Mouse (Mus musculus): ENCODE measurements at regions not wholly inside any gene's neighbourhood (a gene's known extent, or its start where the extent isn't known, plus 50 kb on each side); places are given as distances from the start of the nearest gene placed in this dataset.
"Not testable (repeated sequence)": the region's sequence is repeated elsewhere in the genome, so short reads cannot be mapped to it uniquely, and the experiment has no call there.

DNA sequence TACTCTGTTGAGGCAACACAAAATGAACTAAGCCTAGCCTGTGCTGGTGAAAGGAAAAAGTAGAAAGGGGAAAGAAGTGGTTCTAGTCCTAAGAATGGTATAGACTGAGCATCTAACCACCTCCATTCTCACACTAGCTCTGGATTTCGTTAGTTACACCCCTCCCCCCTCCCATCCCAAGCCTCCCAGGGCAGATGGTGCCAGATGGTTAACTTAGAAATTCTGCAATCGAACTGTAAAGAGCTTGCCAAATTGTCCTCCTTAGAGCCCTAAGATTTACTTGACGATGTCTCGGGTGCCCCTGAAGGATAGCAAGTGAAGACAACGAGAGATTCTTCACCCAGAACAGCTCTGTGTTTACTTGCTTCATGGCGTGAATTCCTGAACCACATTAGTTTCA, 453.7 kb upstream of the Clint1 start:
- no peaks in the 10 kb centered on the region for H3K36me3 ChIP-seq (ENCODE audit: control insufficient read depth, insufficient read depth, low read length)
- 68% methylated on average over 6 of the region's 6 CpGs for WGBS
- H3K27ac ChIP-seq (ENCODE audit: insufficient read depth, low read length): no peak overlapping the region
- no peaks in the 10 kb centered on the region for H3K27me3 ChIP-seq (ENCODE audit: control insufficient read depth, insufficient read depth, low read length)
- TF ChIP-seq POLR2A (IDR thresholded peaks at IDR 0.05; ENCODE audit: low read depth, low read length) (no peak), CTCF (IDR thresholded peaks at IDR 0.05; ENCODE audit: extremely low read depth, insufficient read depth, insufficient read length, insufficient replicate concordance) (no peak)
- H3K4me1 ChIP-seq (ENCODE audit: control insufficient read depth, insufficient read depth, insufficient read length): no peaks in the 10 kb centered on the region
- DNase-seq (ENCODE audit: low read depth in 1 of 2, low spot score in 2 of 2): no peak
- H3K4me3 ChIP-seq (ENCODE audit: extremely low read depth, insufficient read depth, insufficient read length): no peak overlapping the region

DNA sequence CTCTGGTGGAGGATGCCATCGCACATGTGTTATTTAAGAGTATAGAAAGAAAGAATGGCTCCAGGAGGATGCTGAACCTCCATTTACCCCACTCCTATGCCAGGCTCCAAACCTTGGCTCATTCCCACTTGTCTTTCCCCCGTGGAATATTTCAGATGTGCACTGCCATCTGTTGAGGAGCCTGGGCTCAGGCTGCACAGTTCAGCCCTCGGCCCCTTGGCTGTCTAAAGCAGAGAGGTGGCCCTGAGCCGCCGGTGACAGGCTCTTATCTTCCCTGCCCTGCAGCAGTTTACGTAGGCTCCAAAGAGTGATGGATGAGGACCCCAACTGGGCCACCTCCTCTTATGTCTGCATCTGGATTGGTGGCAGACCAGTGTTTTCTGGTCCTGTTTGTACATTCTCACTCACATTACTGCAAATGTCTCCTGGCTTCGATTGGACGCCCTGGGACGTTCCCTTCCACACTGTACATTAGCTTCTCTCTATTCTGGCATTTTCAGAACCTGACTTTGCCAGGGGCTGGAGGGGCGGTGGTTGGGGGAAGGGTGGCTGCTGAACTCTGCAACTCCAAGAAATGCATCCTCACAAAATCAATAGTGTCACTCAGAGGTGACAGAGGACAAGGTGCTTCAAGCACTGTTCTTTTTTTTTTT, 447.3 kb upstream of the Clint1 start:
- H3K27ac ChIP-seq (ENCODE audit: insufficient read depth, low read length): no peak overlapping the region
- TF ChIP-seq POLR2A (IDR thresholded peaks at IDR 0.05; ENCODE audit: low read depth, low read length) (no peak), CTCF (IDR thresholded peaks at IDR 0.05; ENCODE audit: extremely low read depth, insufficient read depth, insufficient read length, insufficient replicate concordance) (no peak)
- no peaks in the 10 kb centered on the region for H3K36me3 ChIP-seq (ENCODE audit: control insufficient read depth, insufficient read depth, low read length)
- no peak overlapping the region for H3K4me3 ChIP-seq (ENCODE audit: extremely low read depth, insufficient read depth, insufficient read length)
- no peaks in the 10 kb centered on the region for H3K27me3 ChIP-seq (ENCODE audit: control insufficient read depth, insufficient read depth, low read length)
- WGBS: 77% methylated on average over 10 of the region's 10 CpGs
- no peaks in the 10 kb centered on the region for H3K4me1 ChIP-seq (ENCODE audit: control insufficient read depth, insufficient read depth, insufficient read length)
- no peak for DNase-seq (ENCODE audit: low read depth in 1 of 2, low spot score in 2 of 2)

DNA sequence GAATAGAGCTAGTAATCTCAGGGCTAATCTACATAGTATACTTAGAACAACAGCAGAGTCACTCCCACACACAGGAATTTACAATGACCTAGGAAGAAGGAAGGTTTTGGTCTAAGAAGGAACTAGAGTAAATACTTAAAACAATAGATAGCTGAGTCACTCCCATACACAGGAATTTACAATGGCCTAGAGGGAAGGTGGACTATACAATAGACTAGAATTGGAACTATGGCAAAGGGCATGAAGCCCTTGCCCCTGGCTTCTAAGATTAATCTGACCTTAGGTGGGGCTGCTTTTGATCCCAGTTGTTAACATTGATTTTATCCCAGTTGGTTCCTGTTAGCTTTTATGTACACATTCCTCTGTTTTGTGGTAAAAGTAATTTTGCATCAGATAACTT, 427.8 kb upstream of the Clint1 start:
- H3K4me1 ChIP-seq (ENCODE audit: control insufficient read depth, insufficient read depth, insufficient read length); DNase-seq (ENCODE audit: low read depth in 1 of 2, low spot score in 2 of 2); H3K4me3 ChIP-seq (ENCODE audit: extremely low read depth, insufficient read depth, insufficient read length); H3K36me3 ChIP-seq (ENCODE audit: control insufficient read depth, insufficient read depth, low read length); H3K27me3 ChIP-seq (ENCODE audit: control insufficient read depth, insufficient read depth, low read length); H3K27ac ChIP-seq (ENCODE audit: insufficient read depth, low read length): not testable (repeated sequence)

DNA sequence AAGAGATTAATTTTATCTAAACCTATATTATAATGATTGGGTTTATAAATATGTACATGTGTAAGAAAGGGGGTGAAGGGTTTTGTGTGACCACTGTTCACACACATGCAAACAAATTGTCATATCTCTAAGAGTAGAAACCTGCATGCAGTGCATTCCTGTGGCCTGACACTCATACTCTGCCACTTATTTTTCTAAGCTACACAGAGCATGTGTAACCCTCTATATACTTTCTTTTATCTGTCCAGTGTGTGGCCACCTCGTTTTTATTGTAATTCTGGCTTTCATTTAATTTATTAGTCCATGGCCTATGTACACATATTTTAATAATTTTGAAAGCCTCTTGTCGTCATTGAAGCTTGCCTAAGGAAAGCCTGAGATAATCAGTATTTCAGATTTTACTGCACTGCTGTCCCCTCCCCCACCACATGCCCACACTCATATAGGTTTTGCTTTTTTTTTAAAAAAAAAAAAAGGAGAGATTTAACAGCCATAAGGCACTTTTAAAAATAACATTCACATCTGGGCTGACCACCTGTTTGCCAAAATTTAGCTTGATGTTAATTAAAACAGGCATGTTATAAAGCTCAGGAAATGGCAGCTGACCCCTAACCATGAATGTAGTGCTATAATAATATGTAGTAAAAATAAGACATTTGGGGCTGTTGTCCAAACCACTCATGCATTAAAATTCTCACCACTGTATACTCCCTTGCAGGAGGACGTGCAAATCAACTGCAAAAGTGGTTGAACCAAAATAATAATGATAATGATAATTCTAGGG, 410.7 kb upstream of the Clint1 start:
- no peak overlapping the region for H3K4me3 ChIP-seq (ENCODE audit: extremely low read depth, insufficient read depth, insufficient read length)
- H3K27me3 ChIP-seq (ENCODE audit: control insufficient read depth, insufficient read depth, low read length): no peaks in the 10 kb centered on the region
- H3K27ac ChIP-seq (ENCODE audit: insufficient read depth, low read length): no peak overlapping the region
- H3K36me3 ChIP-seq (ENCODE audit: control insufficient read depth, insufficient read depth, low read length): no peaks in the 10 kb centered on the region
- WGBS: 44% methylated on average over 3 of the region's 3 CpGs
- H3K4me1 ChIP-seq (ENCODE audit: control insufficient read depth, insufficient read depth, insufficient read length): peaks cover 6% of the 10 kb centered on the region; the same call in 1 of the 2 replicates
- no peak for DNase-seq (ENCODE audit: low read depth in 1 of 2, low spot score in 2 of 2)
- TF ChIP-seq POLR2A (IDR thresholded peaks at IDR 0.05; ENCODE audit: low read depth, low read length): no peak
- no peak for TF ChIP-seq CTCF (IDR thresholded peaks at IDR 0.05; ENCODE audit: extremely low read depth, insufficient read depth, insufficient read length, insufficient replicate concordance)

DNA sequence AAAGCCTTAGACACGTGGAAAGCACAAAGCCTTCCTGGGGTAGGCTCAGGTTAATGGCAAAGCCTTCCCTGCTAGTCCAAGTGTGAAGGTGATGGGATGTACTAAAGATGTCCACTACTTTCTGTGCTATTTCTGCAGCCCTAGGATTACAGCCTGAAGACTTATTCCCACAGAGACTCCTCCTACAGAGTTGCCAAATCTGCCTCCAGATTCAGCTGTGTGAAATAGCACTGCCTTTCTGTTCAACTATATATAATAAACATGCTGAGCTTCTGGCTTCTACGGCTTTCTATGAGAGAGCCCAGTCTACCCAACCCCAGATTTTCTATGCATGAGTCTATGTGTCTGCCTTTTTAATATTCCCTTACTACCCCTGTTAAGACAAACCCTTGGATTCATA, 405.3 kb upstream of the Clint1 start:
- TF ChIP-seq POLR2A (IDR thresholded peaks at IDR 0.05; ENCODE audit: low read depth, low read length) (no peak), CTCF (IDR thresholded peaks at IDR 0.05; ENCODE audit: extremely low read depth, insufficient read depth, insufficient read length, insufficient replicate concordance) (no peak)
- WGBS: 83% methylated on average over 2 of the region's 2 CpGs

DNA sequence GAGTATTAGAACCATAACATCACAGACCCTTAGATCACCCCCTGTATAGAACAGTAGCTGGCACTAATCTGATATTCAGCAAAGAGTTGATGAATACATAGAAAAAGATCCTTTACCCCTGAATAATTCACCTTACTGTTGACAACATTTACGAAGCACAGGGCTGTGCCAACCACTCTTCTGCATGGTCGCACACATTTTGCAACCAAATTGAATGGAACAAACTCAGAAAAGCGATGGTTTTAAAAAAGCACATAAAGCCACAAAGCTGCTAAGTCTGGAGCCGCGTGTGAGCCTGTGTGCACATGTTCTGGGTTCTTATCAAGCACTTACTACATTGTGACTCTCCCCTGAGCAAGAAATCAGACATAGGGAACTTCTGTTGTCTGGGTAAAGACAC, 397.6 kb upstream of the Clint1 start:
- Histone ChIP-seq H3K4me1 (ENCODE audit: control insufficient read depth, insufficient read depth, insufficient read length) (peaks cover 7% of the 10 kb centered on the region; the same call in 1 of the 2 replicates), H3K36me3 (ENCODE audit: control insufficient read depth, insufficient read depth, low read length) (no peaks in the 10 kb centered on the region), H3K27me3 (ENCODE audit: control insufficient read depth, insufficient read depth, low read length) (no peaks in the 10 kb centered on the region), H3K27ac (ENCODE audit: insufficient read depth, low read length) (no peak overlapping the region), H3K4me3 (ENCODE audit: extremely low read depth, insufficient read depth, insufficient read length) (no peak overlapping the region)
- no peak for TF ChIP-seq POLR2A (IDR thresholded peaks at IDR 0.05; ENCODE audit: low read depth, low read length)
- 42% methylated on average over 5 of the region's 5 CpGs for WGBS
- DNase-seq (ENCODE audit: low read depth in 1 of 2, low spot score in 2 of 2): no peak

More for the DNA sequence above, 405.3 kb upstream of the Clint1 start:
- no peaks in the 10 kb centered on the region for H3K27me3 ChIP-seq (ENCODE audit: control insufficient read depth, insufficient read depth, low read length)
- H3K36me3 ChIP-seq (ENCODE audit: control insufficient read depth, insufficient read depth, low read length): no peaks in the 10 kb centered on the region
- DNase-seq (ENCODE audit: low read depth in 1 of 2, low spot score in 2 of 2): no peak
- no peak overlapping the region for H3K27ac ChIP-seq (ENCODE audit: insufficient read depth, low read length)
- peaks cover 6% of the 10 kb centered on the region; the same call in 1 of the 2 replicates for H3K4me1 ChIP-seq (ENCODE audit: control insufficient read depth, insufficient read depth, insufficient read length)
- no peak overlapping the region for H3K4me3 ChIP-seq (ENCODE audit: extremely low read depth, insufficient read depth, insufficient read length)

DNA sequence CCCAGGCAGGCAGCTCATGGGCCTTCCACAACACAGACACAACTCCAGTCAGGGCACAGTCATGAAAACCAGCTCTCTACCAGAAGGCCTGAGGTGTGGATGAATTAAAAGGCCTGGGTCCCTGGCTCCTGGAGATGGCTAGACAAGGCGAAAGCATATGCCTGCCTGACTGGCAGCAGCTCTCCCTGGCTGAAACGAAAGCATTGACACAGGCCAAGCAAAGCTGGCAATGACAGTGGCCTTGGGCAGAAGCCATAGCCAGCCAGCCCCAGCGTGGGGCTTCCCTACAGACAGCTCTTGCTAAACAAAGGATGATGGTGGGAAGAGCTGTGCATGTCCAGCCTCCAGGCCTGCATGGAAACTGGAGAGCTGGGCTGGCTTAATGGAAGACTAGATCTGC, 396.9 kb upstream of the Clint1 start:
- TF ChIP-seq POLR2A (IDR thresholded peaks at IDR 0.05; ENCODE audit: low read depth, low read length): no peak
- TF ChIP-seq CTCF (IDR thresholded peaks at IDR 0.05; ENCODE audit: extremely low read depth, insufficient read depth, insufficient read length, insufficient replicate concordance): no peak
- Histone ChIP-seq H3K36me3 (ENCODE audit: control insufficient read depth, insufficient read depth, low read length) (no peaks in the 10 kb centered on the region), H3K4me3 (ENCODE audit: extremely low read depth, insufficient read depth, insufficient read length) (no peak overlapping the region), H3K4me1 (ENCODE audit: control insufficient read depth, insufficient read depth, insufficient read length) (peaks cover 7% of the 10 kb centered on the region; the same call in 1 of the 2 replicates), H3K27ac (ENCODE audit: insufficient read depth, low read length) (no peak overlapping the region), H3K27me3 (ENCODE audit: control insufficient read depth, insufficient read depth, low read length) (no peaks in the 10 kb centered on the region)
- WGBS: 77% methylated on average over 3 of the region's 3 CpGs
- no peak for DNase-seq (ENCODE audit: low read depth in 1 of 2, low spot score in 2 of 2)

All from spleen, adult 2 months (tissue).